Mouse (Mus musculus): ENCODE measurements around the gene Mgat5.

Gene Mgat5

DNA sequence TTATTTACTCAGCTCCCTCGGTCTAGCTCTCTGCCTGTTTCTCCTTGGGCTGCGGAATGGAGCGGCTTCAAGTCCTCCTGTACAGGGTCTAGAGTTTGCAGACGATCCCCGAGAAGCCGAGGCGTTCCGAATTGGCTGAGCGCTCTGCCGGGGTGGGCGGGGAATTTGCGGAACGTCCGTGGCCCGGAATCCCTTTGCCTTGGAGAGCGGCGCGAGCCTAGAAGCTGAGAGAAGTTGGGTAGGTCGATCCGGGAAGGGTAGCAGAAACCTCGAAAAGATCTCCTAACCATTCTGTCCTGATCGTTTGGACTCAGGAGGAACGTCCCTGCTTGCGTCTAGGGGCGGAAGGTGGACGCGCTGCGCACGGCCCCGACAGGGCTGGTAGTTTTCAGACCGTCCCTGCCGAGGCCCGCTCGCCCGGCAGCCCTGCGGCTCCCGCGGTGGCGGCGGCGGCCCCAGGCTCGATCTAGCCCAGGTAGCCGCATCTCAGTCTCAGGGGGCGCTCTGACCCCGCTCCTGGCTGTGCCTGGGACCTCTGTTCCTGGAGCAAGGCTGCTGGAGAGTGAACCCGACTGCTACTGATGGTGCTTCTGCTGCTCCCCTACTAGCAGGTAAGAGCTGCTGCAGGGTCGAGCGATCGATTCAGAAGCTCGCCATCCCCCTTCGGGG lies at the start of gene Mgat5:
Gene Mgat5, plus strand, starts transcription at position 199 of the 669 bp plus-strand sequence.
- DNase-seq = peak; percentile 79

DNA sequence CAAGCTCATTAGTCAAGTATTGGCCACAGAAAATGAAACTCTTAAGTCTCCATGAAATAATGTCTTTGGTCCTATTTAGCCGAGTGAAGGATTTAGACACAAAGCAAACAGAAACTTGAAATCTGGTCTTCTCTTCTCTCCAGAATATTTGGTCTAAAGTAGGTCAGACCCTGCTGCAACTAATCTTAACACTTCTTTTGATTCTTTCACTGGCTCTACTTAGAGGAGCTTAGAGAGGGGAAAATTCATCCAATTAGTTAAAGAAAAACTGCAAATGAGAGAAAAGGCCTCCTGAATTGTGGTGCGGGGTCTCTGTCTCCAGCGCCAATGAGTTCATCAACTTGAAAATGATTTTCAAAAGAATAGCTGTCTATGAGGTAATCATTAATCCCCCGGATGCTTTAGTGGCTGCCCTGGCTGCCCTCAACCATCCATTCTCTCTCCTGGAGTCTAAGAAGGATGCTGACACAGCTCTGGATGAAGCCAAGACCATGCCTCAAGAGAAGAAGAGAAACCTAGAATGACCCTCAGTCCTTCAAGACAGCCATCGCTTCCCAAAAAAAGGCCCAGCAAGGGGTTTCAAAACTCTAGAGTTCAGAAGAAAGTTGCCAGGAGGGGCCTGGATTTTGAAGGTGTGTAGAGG lies 44.6 kb upstream of the Mgat5 start:
- no peak for DNase-seq

DNA sequence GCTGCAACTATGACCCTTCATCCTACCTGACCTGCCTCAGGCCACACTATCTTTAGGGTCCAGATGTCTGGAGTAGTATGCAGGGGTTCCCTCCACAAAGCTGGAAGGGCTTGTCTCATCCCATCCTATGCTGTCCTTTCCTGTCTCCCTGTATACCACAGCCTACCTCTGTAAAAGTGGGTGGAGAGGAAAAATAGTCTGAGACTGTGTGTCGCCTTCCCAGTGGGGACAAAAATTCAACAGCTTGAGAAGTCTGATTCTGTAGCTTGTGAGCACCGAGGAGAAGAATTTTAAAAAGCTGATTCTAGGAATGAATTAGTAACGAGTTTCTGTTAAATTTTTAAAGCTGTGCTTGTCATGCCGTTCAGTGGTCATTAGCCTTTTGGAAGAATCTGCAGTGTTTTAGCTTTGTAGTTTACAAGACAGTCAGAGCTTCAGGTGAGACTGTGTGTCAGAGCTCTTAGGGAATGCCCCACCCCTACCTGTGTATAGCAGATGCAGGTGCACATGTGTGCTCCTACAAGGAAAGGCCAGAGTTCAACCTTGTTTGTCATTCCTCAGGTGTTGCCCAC lies 40.1 kb upstream of the Mgat5 start:
- no peak for DNase-seq

- DNase-seq = no peak
Measured at GRCm38 (mm10) chr1:127166521-127166920, 38.3 kb upstream of the Mgat5 start.

DNA sequence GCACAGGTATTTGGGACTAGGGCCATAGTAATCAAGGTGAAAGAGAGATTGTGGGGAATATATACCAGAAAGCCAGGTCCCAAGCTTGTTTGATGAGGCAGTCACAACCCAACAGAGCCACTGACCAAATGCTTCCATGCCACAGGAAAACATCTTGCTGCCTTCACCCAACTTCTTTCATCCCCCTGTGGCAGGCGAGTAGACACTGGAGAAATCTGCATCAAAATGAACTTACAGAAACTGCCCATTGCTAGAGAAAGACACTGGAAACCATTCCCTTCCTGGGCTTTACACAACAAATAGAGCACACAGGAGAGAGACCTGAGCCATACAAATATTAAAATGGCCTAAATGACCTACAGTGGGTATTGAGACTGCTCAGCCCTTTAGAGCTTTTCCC lies 37.2 kb upstream of the Mgat5 start:
- no peak for DNase-seq

DNA sequence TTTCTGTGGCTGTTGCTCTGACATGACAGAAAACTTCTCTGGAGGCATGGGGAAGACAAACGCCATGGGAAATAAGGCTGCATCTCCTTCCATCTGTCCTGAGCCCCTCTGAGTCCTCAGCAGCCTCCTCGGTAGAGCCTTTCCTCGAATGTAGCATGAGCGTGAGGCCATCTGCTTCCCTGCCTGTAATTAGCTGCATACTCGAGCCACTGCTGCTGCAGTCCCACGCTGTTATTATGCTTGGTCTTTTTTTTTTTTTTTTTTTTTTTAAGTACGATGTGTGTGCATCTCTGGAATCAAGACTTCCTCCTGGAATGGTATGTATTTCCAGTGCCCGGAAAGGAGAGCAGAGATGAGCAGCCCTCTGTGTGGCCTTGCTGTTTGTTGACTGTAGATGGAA lies 36.6 kb upstream of the Mgat5 start:
- no peak for DNase-seq

- no peak for DNase-seq
Measured at GRCm38 (mm10) chr1:127169516-127169915, 35.3 kb upstream of the Mgat5 start.

- no peak for DNase-seq
Measured at GRCm38 (mm10) chr1:127171361-127171760, 33.5 kb upstream of the Mgat5 start.

GRCm38 (mm10) chr1:127173448-127173847 lies 31.4 kb upstream of the Mgat5 start:
- DNase-seq = no peak

GRCm38 (mm10) chr1:127192396-127192795 lies 12.4 kb upstream of the Mgat5 start:
- DNase-seq = no peak

- DNase-seq = no peak
Measured at GRCm38 (mm10) chr1:127199186-127199585, 5.6 kb upstream of the Mgat5 start.

GRCm38 (mm10) chr1:127202360-127202759 lies 2.5 kb upstream of the Mgat5 start:
- no peak for DNase-seq

- DNase-seq = peak; percentile 17
Measured at GRCm38 (mm10) chr1:127203231-127203764, 1.5 kb upstream of the Mgat5 start.

GRCm38 (mm10) chr1:127205501-127206019 lies 745 bp downstream of the Mgat5 start:
- peak; percentile 20 for DNase-seq

- DNase-seq = peak; percentile 26
Measured at GRCm38 (mm10) chr1:127206020-127206641, 1.3 kb downstream of the Mgat5 start.

GRCm38 (mm10) chr1:127206881-127207555 lies 2.2 kb downstream of the Mgat5 start:
- DNase-seq = no peak

DNA sequence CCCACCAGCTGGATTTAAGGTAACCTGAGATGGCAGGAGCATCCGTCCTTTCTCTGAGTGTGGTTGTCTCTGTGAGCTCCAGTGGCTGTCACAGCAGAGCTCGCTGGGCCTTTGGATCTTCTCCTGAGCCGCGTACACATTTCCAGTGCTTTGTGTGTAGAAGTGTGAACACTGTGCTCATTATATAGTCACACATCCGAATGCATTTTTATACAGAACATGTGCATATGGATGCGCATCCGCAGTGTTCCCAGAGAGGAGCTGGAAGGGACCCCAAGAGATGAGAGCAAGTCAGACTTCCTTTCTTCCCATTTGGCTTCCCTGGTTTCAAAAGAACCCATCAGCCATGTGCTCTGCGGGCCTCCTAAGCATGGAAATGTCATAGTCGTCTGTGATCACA lies 3.4 kb downstream of the Mgat5 start:
- no peak for DNase-seq

DNA sequence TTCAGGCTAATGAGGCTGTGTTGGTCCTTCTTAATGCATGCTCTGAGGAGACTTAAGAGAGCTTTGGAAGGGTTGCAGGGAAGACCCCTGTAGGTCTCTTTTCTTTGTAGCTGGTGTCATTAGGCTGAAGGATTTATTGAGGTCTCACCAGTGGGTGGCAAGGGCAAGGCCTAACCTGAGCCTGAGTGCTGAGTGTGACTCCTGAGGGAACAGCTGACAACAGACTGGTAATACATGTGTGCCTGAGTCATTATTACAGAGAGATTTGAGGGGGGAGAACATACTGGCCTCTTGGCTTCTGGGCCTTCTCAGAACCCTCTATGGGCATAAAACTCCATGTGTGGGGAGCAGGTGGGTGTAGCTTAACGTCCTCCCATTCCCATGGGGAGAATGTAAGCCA lies 8.0 kb downstream of the Mgat5 start:
- no peak for DNase-seq

GRCm38 (mm10) chr1:127213434-127213833 lies 8.6 kb downstream of the Mgat5 start:
- no peak for DNase-seq

- no peak for DNase-seq
Measured at GRCm38 (mm10) chr1:127214585-127215232, 9.9 kb downstream of the Mgat5 start.

DNA sequence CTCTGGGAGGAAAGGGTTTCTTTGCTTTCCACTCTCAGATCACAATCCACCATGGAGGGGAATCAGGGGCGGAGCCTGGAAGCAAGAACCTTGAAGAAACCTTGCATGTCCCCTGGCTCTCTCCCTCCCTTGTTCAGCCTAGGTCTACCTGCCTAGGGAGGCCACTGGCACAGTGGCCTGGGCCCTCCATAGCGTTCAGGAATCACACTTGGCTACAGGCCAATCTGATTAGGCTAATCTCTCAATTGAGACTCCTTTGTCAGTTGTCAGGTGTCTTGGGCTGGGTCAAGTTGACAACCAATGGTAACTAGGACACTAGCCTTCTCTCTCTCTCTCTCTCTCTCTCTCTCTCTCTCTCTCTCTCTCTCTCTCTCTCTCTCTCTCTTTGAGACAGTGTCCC lies 12.2 kb downstream of the Mgat5 start:
- no peak for DNase-seq

DNA sequence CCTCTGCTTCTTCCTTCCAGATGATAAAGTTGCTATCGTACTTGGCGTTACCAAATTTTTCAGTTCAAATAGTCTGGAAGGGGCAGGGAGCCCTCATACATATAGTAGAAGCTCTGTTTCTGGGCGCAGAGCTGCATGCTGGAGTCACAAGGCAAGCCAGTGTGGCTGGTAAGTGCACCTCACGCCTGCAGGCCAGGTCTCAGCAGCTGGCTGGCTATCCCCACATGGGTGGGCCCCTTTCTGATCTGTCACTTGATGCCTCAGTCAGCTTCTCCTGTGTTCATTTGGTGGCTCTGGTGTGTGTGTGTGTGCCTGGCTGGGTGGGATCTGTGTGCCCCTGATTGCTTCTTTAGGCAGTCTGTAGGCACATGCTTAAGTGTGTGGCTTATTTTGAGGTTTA lies 12.8 kb downstream of the Mgat5 start:
- no peak for DNase-seq
